Mouse (Mus musculus): ENCODE results near the gene Csgalnact2.

DNA sequence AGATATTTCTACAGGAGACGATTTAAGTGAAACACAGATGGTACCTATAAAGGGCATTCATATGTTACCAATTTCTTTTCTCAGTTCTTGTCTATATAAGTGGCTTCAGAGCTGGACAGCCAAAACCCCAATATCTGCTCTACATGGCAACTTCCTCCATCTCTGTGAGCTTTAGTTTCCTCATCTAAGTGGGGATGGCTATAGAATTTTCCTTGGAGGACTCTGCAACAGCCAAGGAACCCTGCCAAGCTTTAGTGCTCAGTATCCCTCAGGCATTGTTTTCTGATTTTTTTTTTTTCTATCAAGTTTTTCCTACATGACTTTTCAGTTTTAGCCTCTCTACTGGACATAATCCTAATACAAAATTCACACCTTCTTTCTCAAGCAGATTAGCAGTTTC is 4.5 kb downstream of the Csgalnact2 start:
- TF ChIP-seq PAX5 (IDR thresholded peaks at IDR 0.05; ENCODE audit: low read length): no peak
- no peak for TF ChIP-seq EP300 (IDR thresholded peaks at IDR 0.05; ENCODE audit: low read length)
- no peak for TF ChIP-seq CTCF (conservative IDR thresholded peaks at IDR 0.05 in 1 of 2, IDR thresholded peaks at IDR 0.05 in 1 of 2; ENCODE audit: low read depth in 2 of 2, low read length in 2 of 2)
- TF ChIP-seq MAX (IDR thresholded peaks at IDR 0.05; ENCODE audit: low read length): no peak
- no peak for TF ChIP-seq USF2 (conservative IDR thresholded peaks at IDR 0.05; ENCODE audit: low read depth, low read length)
